Mouse (Mus musculus): ENCODE data around the gene Tbc1d15. TPM values are rescaled to one million over a fixed set of nuclear protein-coding genes. Genes with fewer than 3 reads are reported as not detected.

The Tbc1d15 gene
- polyA plus RNA-seq, 1 experiment, result 16.0 TPM

GRCm38 (mm10) chr10:115252321-115252757 is 1.1 kb upstream of the Tbc1d15 start:
- Histone ChIP-seq H3K4me3 (ENCODE audit: insufficient read depth, poor library complexity, severe bottlenecking) (no peak overlapping the region), H3K79me2 (ENCODE audit: control insufficient read depth, insufficient read depth) (peaks cover 39% of the 10 kb centered on the region), H3K79me3 (ENCODE audit: low read depth) (peaks cover 34% of the 10 kb centered on the region), H3K36me3 (ENCODE audit: control insufficient read depth, insufficient read depth) (no peaks in the 10 kb centered on the region), H3K27me3 (ENCODE audit: control insufficient read depth, insufficient read depth, insufficient read length) (no peaks in the 10 kb centered on the region), H3ac (ENCODE audit: control insufficient read depth, insufficient read length, low read depth) (no peak overlapping the region)
- TF ChIP-seq FOSL1 (IDR thresholded peaks at IDR 0.05; ENCODE audit: insufficient read depth, low read length, poor library complexity, severe bottlenecking) (no peak), MYOD1 (IDR thresholded peaks at IDR 0.05; ENCODE audit: control insufficient read depth, insufficient read length, low read depth) (no peak)

DNA sequence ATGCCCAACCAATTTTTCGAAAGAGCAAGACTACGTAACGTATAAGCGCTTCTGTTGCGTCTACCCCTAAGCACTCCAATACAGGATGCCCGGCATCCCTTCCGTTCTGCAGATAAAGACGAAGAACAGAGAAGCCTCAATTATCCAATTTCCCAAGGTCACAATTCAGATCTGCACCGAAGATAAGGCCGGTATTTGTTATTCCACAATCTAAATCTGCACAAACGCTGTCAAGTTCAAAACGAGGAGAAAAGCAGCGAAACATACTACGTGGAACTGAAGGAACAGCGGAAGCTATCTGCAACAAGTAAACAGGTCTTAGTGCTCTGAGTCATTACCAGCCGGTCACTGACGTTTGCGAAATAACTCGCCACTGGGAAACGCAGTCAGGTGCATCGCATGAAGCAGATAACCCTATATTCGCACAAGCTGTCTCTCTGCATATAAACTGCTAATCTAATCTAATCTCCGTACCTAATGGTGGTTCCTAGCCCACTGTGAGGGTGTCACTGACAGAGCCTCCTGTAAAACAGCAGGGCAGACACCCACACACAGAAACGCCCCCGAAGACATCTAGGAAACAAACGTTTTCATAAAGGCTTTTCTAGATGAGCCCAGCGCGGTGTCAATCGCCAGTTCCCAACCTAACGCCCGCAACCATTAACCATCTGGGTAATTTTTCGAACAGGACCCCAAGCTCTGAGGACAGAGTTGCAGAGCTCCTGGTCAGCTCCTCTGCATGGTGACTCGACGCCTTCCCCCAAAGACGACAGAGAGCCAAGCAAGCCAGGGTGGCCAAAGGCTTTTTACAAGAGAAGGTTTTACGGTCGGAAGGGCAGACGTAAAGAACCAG is 806 bp downstream of the Tbc1d15 start:
- Histone ChIP-seq H3ac (ENCODE audit: control insufficient read depth, insufficient read length, low read depth) (peak overlapping the region; percentile 87), H3K36me3 (ENCODE audit: control insufficient read depth, insufficient read depth) (no peaks in the 10 kb centered on the region), H3K79me3 (ENCODE audit: low read depth) (peaks cover 49% of the 10 kb centered on the region), H3K79me2 (ENCODE audit: control insufficient read depth, insufficient read depth) (peaks cover 57% of the 10 kb centered on the region), H3K4me3 (ENCODE audit: insufficient read depth, poor library complexity, severe bottlenecking) (peak overlapping the region; percentile 84), H3K27me3 (ENCODE audit: control insufficient read depth, insufficient read depth, insufficient read length) (no peaks in the 10 kb centered on the region)
- TF ChIP-seq USF1 (IDR thresholded peaks at IDR 0.05; ENCODE audit: low read depth) (no peak), CEBPB (IDR thresholded peaks at IDR 0.05; ENCODE audit: low read depth) (peak; percentile 62), MYOD1 (IDR thresholded peaks at IDR 0.05; ENCODE audit: control insufficient read depth, insufficient read length, low read depth) (no peak), MAX (IDR thresholded peaks at IDR 0.05) (no peak)

GRCm38 (mm10) chr10:115248041-115248440 is 3.2 kb downstream of the Tbc1d15 start:
- H3K36me3 ChIP-seq (ENCODE audit: control insufficient read depth, insufficient read depth), result no peaks in the 10 kb centered on the region
- no peak for TF ChIP-seq FOSL1 (IDR thresholded peaks at IDR 0.05; ENCODE audit: insufficient read depth, low read length, poor library complexity, severe bottlenecking)
- no peak for TF ChIP-seq MYOG (IDR thresholded peaks at IDR 0.05; ENCODE audit: control insufficient read depth, extremely low read depth, insufficient read length)
- no peak for TF ChIP-seq MYOD1 (IDR thresholded peaks at IDR 0.05; ENCODE audit: control insufficient read depth, insufficient read length, low read depth)
- no peak overlapping the region for H3K4me3 ChIP-seq (ENCODE audit: insufficient read depth, poor library complexity, severe bottlenecking)
- H3K79me2 ChIP-seq (ENCODE audit: control insufficient read depth, insufficient read depth), result peaks cover 82% of the 10 kb centered on the region
- H3K79me3 ChIP-seq (ENCODE audit: low read depth), result peaks cover 67% of the 10 kb centered on the region
- no peaks in the 10 kb centered on the region for H3K27me3 ChIP-seq (ENCODE audit: control insufficient read depth, insufficient read depth, insufficient read length)
- H3ac ChIP-seq (ENCODE audit: control insufficient read depth, insufficient read length, low read depth), result no peak overlapping the region

DNA sequence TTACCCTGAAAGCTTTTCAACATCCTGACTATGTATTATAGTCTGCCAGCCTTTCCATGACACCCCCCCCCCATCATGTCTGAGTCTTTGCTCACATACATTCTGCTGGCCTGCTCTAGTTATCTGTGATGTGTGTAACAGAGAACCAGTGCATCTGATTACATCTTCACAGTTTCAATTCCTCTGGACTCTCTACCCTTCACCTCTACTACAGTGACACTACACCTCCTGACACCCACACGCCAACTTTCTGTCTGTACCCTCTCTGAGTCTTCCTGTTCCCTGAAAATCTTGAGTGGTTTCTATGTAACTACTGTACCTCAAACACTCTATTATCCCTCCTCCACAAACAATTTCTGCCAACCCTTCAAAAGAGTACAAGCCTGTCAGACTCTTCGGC is 5.8 kb downstream of the Tbc1d15 start:
- Histone ChIP-seq H3K79me3 (ENCODE audit: low read depth) (peaks cover 81% of the 10 kb centered on the region), H3K79me2 (ENCODE audit: control insufficient read depth, insufficient read depth) (peaks cover 98% of the 10 kb centered on the region), H3ac (ENCODE audit: control insufficient read depth, insufficient read length, low read depth) (no peak overlapping the region), H3K36me3 (ENCODE audit: control insufficient read depth, insufficient read depth) (no peaks in the 10 kb centered on the region), H3K27me3 (ENCODE audit: control insufficient read depth, insufficient read depth, insufficient read length) (no peaks in the 10 kb centered on the region), H3K4me3 (ENCODE audit: insufficient read depth, poor library complexity, severe bottlenecking) (no peak overlapping the region)
- TF ChIP-seq FOSL1 (IDR thresholded peaks at IDR 0.05; ENCODE audit: insufficient read depth, low read length, poor library complexity, severe bottlenecking) (no peak), MAX (IDR thresholded peaks at IDR 0.05) (no peak), USF1 (IDR thresholded peaks at IDR 0.05; ENCODE audit: low read depth) (no peak), MYOD1 (IDR thresholded peaks at IDR 0.05; ENCODE audit: control insufficient read depth, insufficient read length, low read depth) (no peak), CTCF (IDR thresholded peaks at IDR 0.05; ENCODE audit: control insufficient read depth, insufficient read depth, insufficient read length) (no peak), MYOG (IDR thresholded peaks at IDR 0.05; ENCODE audit: control insufficient read depth, extremely low read depth, insufficient read length) (no peak), CEBPB (IDR thresholded peaks at IDR 0.05; ENCODE audit: low read depth) (no peak)

GRCm38 (mm10) chr10:115241082-115241595 is 10.1 kb downstream of the Tbc1d15 start:
- H3ac ChIP-seq (ENCODE audit: control insufficient read depth, insufficient read length, low read depth), result no peak overlapping the region
- no peaks in the 10 kb centered on the region for H3K27me3 ChIP-seq (ENCODE audit: control insufficient read depth, insufficient read depth, insufficient read length)
- TF ChIP-seq MAX (IDR thresholded peaks at IDR 0.05) (no peak), MYOD1 (IDR thresholded peaks at IDR 0.05; ENCODE audit: control insufficient read depth, insufficient read length, low read depth) (no peak), FOSL1 (IDR thresholded peaks at IDR 0.05; ENCODE audit: insufficient read depth, low read length, poor library complexity, severe bottlenecking) (no peak), USF1 (IDR thresholded peaks at IDR 0.05; ENCODE audit: low read depth) (no peak), CEBPB (IDR thresholded peaks at IDR 0.05; ENCODE audit: low read depth) (no peak), CTCF (IDR thresholded peaks at IDR 0.05; ENCODE audit: control insufficient read depth, insufficient read depth, insufficient read length) (no peak), MYOG (IDR thresholded peaks at IDR 0.05; ENCODE audit: control insufficient read depth, extremely low read depth, insufficient read length) (no peak)
- peaks cover 57% of the 10 kb centered on the region for H3K79me2 ChIP-seq (ENCODE audit: control insufficient read depth, insufficient read depth)
- H3K36me3 ChIP-seq (ENCODE audit: control insufficient read depth, insufficient read depth), result peaks cover 23% of the 10 kb centered on the region
- H3K79me3 ChIP-seq (ENCODE audit: low read depth), result peaks cover 42% of the 10 kb centered on the region
- no peak overlapping the region for H3K4me3 ChIP-seq (ENCODE audit: insufficient read depth, poor library complexity, severe bottlenecking)

DNA sequence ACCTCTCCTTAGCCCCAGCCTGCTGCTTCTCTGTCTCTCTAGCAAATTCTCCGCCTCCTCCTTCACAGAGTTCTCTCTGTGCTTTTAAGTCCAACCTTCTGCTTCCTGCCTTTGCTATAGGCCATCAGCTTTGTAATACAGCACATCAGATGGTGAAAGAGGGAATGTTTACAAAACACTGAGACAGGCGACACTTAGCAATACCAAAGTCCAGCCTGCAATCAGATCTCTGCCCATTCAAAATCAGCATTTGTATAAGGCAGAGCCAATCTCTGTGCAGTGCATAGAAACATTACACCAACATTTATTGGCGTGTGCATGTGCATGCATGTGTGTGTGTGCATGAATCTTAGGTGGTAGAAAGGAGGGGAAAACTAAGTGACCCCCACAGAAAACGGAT is 13.3 kb downstream of the Tbc1d15 start:
- H3K36me3 ChIP-seq (ENCODE audit: control insufficient read depth, insufficient read depth), result peaks cover 38% of the 10 kb centered on the region
- peaks cover 17% of the 10 kb centered on the region for H3K79me3 ChIP-seq (ENCODE audit: low read depth)
- no peak overlapping the region for H3ac ChIP-seq (ENCODE audit: control insufficient read depth, insufficient read length, low read depth)
- H3K4me3 ChIP-seq (ENCODE audit: insufficient read depth, poor library complexity, severe bottlenecking), result no peak overlapping the region
- H3K27me3 ChIP-seq (ENCODE audit: control insufficient read depth, insufficient read depth, insufficient read length), result no peaks in the 10 kb centered on the region
- TF ChIP-seq MAX (IDR thresholded peaks at IDR 0.05), result no peak
- no peak for TF ChIP-seq CTCF (IDR thresholded peaks at IDR 0.05; ENCODE audit: control insufficient read depth, insufficient read depth, insufficient read length)
- TF ChIP-seq MYOG (IDR thresholded peaks at IDR 0.05; ENCODE audit: control insufficient read depth, extremely low read depth, insufficient read length), result no peak
- no peak for TF ChIP-seq MYOD1 (IDR thresholded peaks at IDR 0.05; ENCODE audit: control insufficient read depth, insufficient read length, low read depth)
- TF ChIP-seq FOSL1 (IDR thresholded peaks at IDR 0.05; ENCODE audit: insufficient read depth, low read length, poor library complexity, severe bottlenecking), result no peak
- TF ChIP-seq CEBPB (IDR thresholded peaks at IDR 0.05; ENCODE audit: low read depth), result no peak
- no peak for TF ChIP-seq USF1 (IDR thresholded peaks at IDR 0.05; ENCODE audit: low read depth)
- H3K79me2 ChIP-seq (ENCODE audit: control insufficient read depth, insufficient read depth), result peaks cover 35% of the 10 kb centered on the region

Measured in C2C12 (cell line).